Mouse (Mus musculus): ENCODE measurements around the gene Tmem255a. TPM values are rescaled to one million over a fixed set of nuclear protein-coding genes. Genes with fewer than 3 reads are reported as not detected.
A peak's percentile ranks its signal among the peaks of the same experiment; 100 is the strongest.

Tmem255a gene
- total RNA-seq (2021), result 10 to 100 TPM; 29.1 to 40.3 TPM
- long read RNA-seq, transcript Tmem255a-201 (10 exons, 3,380 nt), result major isoform, 17 of 29 reads
- long read RNA-seq, transcript Tmem255a-202 (9 exons, 3,311 nt), result minor isoform, 10 of 29 reads
- long read RNA-seq, partial matches to known transcripts, result 1 of 29 reads
- long read RNA-seq, other reads (novel, unspliced or antisense), result 1 of 29 reads

DNA sequence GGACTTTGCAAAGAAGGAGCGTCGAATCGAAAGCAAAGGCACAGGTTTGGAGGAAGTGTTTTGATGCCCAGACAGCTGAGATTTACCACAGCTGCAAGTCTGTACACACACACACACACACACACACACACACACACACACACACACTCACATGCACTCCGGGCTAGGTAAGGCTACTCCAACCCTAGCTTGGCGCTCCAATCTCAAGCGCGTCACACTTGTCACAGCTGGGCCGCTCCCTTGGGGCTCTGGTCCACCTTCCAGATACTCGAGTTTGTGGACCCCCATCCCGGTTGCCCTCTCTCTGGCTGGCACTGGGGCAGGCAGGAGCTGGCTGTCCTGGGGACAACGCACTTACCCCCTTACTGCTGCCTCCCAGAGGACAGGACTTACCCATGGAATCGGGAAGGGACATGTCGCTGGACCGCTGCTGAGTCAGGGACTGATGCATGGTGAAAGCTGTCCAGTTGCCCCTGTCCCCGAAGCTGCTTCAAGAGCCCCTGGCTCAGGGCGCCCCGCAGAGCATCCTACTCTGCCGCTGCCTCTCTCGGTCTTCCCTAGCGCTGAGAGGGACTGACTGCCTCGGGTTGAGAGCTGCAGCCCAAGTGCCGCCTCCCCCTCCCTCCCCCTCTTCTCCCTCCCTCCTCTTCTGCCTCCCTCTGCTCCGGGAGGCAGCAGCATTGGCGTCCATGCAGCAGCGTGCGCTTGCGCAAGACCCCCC is at the start of gene Tmem255a:
TSS of gene Tmem255a (minus strand) at position 589 of the 721 bp plus-strand sequence.
- peak in 1 of 2 experiments; percentile 27 for DNase-seq (ENCODE audit: low spot score in 2 of 2)

DNA sequence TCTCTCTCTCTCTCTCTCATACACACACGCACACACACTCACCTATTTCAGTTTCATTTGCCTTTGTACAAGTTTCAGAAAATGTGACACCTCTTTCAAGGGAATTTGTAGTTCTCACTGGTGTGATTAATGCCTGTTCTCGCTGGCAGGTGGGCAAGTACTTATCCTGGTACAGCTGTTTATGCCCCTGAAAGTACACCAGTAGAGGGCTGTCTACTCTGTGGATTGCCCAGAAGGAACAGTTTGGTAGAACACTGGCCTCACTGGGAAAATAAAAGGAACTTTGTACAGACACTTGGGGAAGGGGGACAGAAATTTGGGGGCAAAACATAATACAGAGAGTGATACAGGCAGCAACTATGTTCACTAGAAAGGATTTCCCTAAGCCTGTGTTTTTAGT is 7.4 kb upstream of the Tmem255a start:
- no peak for DNase-seq (ENCODE audit: low spot score in 2 of 2)

DNA sequence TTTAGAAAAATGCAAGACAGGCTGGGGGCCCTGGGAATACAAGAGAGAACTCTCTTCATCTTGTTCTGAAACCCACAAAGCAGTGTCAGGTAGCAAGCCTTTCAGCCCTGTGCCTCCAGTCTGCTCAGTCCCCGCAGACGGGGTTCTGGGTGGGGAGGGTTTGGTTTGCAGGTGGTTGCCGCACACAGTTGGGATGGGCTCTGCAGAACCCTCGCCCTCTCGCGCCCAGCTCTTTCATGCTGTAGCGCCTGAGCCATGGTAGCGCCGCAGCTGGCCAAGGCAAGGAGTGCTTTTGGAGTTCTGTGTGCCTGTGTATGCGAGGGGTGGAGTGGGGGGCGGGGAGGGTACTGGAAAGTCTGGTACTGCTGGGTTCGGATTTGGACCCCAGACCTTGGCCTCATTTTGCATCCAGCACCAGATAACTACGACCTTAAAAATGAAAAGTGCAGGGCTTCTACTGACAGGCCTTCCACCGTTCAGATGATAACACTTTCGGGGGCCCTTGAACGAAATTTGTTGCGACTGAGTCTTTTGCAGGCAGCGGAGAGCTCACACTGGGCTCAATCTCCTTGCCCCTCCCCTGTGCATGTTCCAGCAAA is 1.8 kb downstream of the Tmem255a start:
- peak in 1 of 2 experiments; percentile 24 for DNase-seq (ENCODE audit: low spot score in 2 of 2)

DNA sequence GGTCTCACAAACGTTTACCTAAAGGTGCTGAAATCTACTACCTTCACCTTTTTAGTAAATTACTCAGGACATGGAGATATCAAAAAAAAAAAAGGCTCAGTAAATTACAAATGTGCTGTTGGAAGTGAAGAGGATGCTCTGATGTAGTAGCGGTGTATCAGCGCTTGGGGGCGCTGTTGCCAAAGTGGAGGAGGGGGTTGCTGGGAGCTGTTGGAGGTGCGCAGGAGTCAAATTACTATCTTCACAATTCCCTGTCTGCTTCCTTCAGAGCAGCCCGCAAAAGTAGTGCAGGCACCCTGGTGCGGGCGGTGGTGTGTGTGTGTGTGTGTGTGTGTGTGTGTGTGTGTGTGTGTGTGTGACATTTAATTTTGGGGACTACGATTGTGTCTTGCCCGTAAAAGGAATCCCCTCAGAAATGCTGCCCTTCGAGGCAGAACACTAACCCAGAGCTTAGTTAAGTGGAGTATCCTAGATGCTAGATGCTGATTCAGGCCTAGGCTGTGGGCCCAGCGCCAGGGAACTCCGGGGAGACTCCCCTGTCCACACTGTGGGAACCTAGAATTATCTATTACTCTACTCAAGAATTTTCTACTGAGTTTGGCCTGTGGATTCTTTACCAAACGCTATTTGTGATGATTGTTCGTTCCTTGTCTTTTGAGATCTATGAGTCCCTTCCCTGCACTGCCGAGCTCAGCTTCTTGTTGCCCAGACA is 2.4 kb downstream of the Tmem255a start:
- DNase-seq (ENCODE audit: low spot score in 2 of 2), result peak in 1 of 2 experiments; percentile 46

DNA sequence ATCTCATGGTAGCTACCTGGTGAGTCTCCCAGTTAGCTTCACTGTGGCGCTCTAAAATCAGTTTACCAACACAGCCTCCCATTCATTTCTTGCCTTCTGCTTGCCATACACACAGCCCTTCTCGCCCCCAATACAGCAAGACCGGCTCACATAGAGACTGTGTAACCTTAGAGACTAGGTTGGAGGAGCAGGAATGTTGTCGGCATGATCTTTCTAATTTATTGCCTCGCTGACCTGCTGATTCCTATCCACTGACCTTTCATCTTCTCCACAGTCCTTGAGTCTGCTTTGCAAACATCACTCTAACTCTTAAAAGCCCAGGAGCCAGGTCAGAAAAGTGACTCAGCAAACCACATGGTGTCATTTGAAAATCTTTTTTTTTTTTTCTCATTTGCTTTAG is 4.6 kb downstream of the Tmem255a start:
- DNase-seq (ENCODE audit: low spot score in 2 of 2), result no peak

DNA sequence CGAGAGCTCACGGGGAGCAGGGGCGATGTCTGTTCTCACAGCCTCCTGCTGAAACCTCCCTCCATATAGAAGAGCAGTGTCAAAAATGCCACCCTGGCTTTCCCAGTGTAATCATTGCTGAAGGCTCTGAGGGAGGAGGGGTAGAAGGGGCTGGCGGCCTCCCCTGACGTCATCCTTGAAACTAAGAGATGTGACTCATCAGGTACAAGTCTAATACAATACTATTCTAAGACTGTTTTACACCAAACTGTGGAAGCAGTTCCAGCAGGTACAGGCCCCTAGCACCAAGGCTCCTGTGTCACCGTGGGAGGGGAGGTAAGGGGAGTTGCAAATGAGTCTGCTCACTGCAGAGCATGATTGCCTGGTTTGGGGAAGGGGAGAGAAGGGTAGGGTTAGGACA is 5.1 kb downstream of the Tmem255a start:
- no peak for DNase-seq (ENCODE audit: low spot score in 2 of 2)

DNA sequence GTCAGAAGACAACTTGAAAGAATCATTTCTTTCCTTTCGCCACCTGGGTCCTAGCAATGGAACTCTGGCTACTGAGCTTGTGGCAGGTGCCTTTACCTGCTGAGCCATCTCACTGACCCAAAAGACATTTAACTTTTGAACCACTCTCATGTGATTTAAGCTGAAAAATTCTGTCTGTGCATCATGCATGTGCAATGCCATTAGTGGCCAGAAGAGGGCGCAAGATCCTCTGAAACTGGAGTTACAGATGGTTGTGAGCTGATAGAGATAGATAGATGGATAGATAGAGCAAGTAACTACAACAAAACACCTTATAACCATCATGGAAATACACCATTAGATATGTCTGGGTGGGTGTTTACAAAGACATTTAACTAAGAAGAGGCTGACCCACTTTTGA is 14.5 kb downstream of the Tmem255a start:
- DNase-seq (ENCODE audit: low spot score in 2 of 2), result peak in 1 of 2 experiments; percentile 47

DNA sequence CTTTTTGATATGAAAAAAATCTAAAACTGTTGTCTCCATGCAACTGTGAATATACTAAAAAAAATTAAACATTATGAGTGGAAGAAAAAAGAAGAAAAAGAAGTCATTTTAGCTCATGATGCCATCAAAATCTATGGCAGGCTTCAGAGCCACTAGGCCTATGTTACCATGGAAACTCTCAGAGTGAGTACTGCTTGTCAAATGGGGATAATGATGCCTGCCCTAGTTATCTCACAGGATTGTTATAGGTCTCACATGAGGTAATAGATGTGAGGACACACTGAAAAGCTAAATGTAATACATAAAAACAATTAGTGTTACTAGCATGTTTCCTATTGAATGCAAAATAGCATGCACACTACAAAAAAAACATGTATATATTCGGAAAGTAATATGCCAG is 22.4 kb downstream of the Tmem255a start:
- DNase-seq (ENCODE audit: low spot score in 2 of 2), result no peak

DNA sequence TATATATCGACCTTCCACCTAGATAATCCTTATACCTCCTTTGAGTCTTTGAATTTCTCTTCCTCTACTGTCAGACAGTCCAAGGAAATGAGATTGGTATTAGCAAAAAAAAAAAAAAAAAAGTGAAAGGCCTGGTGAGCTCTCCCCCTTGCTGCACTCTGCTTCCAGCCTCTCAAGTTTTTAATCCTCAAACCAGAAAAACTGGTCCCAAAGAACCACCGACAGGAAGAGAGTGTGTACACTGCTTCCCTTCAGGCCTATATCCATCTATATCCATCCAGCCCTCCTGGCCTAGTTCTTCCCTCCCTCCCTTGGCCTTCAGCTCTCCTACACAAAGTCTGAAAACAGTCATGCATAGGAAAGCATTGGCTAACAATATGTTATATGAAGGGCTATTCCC is 29.5 kb downstream of the Tmem255a start:
- no peak for DNase-seq (ENCODE audit: low spot score in 2 of 2)

DNA sequence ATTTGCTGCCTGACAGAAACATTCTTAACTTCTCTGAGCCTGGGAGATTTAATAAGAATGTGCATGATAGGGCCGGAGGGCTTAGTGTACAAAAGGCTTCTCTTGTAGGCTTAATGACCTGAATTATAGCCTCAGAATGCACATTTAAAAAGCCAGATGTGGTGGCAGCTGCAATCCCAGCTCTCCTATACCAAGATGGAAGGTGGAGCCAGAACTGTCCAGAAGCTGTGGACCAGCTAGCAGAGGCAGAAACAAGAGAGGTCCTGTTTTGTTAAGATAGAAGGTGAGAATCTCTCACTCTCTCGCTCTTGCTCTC is 34.6 kb downstream of the Tmem255a start:
- DNase-seq (ENCODE audit: low spot score in 2 of 2), result no peak

DNA sequence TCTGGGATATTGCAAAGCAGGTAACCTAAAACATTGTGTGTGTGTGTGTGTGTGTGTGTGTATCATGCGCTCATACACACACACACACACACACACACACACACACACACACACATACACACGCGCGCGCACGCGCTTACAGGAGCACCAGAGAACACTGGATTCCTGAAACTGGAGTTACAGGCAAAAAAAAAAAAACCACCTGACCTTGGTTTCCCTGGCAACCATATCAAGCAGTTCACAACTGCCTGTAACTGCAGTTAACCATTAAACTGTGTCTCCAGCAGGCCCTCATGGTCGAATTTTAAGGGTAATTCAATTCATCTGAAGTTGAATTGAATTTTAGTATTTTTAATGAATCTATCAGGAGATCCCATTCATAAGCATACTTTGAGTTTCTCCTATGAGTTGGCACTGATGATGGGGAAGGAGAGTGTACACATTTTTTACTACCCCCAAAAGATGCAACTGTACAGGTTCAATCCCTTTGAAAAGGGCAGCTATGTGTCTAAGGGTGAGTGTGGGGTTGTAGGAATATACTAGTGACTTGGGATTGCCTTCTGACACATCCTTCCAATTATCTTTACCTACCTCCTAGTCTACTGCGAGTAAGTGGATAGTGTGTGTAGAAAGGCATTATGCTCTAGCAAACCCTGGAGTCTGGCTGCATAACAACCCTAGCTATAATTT is 35.1 kb downstream of the Tmem255a start:
- DNase-seq (ENCODE audit: low spot score in 2 of 2), result no peak

DNA sequence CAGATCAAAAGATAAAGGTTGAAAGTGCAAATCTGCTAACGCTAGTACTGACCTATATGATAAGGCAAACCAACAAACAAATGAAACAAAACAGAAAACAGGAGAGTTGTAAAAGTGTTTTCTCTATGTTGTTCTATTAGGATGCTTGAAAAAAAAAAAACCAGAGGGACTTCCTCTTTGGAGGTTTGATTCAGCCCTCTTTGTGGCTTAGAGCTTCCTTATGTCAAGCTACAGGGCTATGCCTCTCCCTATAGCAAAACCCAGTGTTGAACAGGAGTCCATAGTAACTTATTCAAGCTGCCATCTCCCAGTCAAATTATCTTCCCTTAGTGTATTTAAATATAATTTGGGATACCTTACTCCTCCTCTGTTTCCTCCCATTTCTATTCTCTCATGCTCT is 44.8 kb downstream of the Tmem255a start:
- DNase-seq (ENCODE audit: low spot score in 2 of 2), result no peak

DNA sequence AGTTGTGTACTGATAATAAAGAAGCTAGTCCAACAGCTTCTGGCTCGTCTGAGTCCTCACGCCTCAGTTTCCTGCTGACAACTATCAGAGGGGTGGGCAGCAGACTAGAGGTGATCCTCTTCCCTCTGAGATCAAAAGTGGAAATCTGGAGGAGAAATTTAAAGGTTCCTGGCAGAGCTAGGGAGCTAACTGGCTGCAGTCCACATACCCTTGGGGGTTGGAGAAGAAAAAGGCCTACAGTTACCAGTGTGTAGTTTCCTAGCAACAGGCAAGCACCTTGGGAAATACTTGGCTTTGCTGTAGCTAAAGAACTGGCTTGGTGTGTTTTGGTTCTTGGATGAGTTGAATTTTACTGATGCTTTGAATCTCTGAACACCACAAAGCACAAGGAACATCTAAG is 50.4 kb downstream of the Tmem255a start:
- peak in 1 of 2 experiments; percentile 17 for DNase-seq (ENCODE audit: low spot score in 2 of 2)

DNA sequence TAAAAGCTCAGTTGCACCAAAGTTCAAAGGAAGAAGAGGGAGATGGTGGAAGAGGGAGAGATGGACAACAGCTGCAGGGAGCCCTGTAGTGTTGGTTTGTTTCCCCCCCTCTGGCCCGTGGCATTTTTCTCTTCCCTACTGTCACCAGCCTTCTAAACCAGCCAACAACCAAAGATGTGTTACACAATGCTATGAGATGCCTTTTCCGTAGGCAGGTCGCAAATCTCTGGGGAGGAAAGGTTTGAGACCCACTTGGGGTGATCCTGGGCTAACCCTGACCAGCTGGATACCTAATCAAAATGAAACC is 61.8 kb downstream of the Tmem255a start:
- DNase-seq (ENCODE audit: low spot score in 2 of 2), result no peak

DNA sequence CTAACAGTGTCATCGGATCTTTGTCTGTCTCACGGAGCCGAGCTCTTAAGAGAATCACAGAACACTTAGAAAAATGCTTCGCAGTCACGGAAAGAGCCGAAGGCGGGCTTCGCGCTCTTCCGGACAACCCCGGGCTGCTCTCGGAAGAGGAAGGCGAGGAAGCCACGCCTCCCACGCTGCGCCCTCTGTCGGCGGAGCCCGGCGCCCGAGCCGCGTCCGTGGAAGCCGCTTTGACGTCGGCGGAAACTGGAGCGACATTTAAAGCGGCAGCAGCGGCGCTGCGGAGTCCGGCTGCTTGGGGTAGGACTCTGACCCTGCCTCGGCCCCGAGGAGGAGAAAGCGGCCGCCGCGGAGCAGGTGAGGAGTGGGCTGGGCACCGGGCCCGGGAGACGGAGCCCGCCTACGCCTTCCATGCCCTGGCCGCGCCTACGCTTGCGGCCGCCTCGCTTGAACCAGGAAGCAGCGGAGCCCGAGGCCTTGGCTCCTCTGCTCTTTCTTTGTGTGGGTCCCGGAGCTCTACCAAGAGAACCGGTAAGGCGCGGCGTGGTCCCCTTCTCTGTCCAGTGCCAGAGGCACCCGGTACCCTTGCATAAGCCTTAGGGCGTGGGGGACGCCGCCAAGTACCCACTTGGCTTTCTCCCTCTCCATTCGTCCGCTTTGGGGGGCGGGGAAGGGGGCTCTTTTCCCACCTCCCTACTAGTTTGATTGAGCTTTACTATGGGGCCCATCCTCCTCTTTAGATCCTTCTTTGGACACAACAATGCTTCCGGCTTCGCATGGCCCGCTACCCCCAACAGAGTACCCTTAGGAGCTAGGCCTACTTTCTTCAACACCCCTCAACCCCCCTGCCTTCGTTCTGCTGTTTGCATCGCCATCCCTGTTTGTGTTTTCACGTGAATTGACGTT is 62.4 kb downstream of the Tmem255a start, which contains the start of gene Zbtb33:
TSS of gene Zbtb33 (plus strand) at position 242 of the 906 bp plus-strand sequence.
- DNase-seq (ENCODE audit: low spot score in 2 of 2), result peak; percentile 81 to 90

DNA sequence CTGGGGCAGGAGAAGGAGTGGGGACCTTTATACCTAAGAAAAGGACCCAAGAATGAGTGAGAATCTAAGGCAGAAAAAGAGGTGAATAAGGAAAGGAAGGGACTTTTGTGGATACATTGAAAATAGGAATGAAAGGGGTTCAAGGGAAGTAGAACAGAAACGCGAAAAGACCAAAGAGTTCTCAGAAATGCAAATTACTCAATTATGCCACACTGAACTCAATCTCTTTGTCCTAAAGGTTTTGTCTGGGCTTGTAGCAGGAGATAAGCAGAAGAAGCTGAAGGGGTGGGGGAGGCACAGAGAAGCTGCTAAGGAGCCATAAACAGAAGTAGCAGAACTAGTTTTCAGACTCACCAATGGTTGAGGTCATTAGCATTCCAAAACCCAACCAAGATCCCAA is 66.7 kb downstream of the Tmem255a start:
- DNase-seq (ENCODE audit: low spot score in 2 of 2), result no peak

DNA sequence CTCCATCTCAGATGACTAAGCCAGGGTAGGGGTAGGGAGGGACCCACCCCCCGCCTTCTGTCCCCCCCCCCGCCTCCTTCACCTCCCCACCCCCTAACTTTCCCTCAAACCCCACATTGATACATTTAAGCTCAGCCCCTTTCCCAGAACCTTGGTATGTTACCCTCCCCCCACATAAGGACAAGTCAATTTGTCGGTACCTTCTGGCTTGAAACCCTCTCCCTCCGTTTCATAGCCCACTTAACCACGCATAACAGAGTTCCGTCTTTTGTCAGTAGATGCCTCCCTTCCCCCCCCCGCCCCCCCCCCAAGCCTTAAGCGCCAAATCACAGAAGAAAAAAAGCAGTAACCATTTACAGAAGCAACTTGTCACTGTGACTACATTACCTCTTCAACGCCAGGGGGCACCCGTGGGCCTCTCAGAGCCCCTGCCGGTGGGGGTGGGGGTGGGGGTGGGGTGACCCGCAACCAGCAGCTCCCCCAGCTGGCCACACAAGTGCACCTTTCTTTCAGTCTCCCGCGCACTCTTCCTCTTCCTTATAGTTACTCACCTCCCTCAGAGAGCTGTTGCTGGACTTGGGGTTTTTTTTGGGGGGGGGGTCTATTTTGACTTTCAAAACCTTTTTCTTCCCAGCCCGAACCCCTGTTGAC is 70.5 kb downstream of the Tmem255a start:
- peak in 1 of 2 experiments; percentile 37 for DNase-seq (ENCODE audit: low spot score in 2 of 2)

DNA sequence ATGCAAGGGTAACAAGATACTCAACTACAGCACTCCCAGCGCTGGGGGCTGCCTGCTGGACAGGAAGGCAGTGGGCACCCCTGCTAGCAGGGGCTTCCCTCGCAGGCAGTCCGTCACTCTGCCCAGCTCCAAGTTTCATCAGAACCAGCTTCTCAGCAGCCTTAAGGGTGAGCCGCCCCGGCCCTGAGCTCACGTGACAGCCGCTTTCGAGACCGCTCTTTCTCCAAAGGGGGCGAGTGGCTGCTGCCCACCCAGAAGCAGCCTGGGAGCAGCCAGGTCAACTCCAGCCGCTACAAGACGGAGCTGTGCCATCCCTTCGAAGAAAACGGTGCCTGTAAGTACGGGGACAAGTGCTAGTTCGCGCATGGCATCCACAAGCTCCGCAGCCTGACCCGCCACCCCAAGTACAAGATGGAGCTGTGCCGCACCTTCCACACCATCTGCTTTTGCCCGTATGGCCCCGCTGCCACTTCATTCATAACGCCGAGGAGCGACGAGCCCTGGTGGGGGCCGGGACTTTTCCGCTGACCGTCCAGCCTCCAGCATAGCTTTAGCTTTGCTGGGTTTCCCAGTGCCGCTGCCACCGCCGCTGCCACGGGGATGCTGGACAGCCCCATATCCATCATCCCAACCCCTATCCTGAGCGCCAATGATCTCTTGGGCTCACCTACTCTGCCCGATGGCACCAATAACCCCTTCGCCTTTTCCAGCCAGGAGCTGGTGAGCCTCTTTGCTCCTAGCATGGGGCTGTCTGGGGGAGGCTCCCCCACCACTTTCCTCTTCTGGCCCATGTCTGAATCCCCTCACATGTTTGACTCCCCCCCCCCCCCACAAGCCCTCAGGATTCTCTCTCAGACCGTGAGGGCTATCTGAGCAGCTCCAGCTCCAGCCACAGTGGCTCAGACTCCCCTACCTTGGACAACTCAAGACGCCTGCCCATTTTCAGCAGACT is 71.3 kb downstream of the Tmem255a start:
- no peak for DNase-seq (ENCODE audit: low spot score in 2 of 2)

DNA sequence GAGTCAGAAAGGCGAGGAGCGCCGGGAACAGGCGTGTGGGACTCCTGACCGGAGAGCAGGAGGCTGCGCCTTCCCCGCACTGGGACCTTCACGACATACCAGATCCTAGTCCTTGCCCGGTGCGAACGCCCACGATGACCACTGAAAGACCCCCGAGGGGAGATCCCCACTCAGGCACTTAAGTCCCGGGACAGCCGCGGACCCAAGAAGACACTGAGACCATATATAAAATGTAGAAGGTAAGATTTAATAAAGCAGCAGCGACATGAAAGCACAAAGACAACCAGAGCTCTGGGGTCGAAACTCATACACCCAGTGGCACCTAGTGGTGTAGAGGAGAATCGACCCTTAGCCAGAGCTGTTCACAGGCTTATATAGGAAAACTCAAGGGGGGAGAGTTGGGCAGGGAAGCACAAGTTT is 72.3 kb downstream of the Tmem255a start:
- peak in 1 of 2 experiments; percentile 52 for DNase-seq (ENCODE audit: low spot score in 2 of 2)

All from layer of hippocampus, adult 18-20 months (tissue).